Mouse (Mus musculus) brain, embryonic 14.5 days (tissue): ENCODE measurements around the gene Btrc.

ENCODE experiments used
- CTCF ChIP-seq: fragments of 200-500 bp; IDR thresholded peaks from 2 replicates; pipeline ENCODE4 v1.5.1; 2012; ENCODE audit warnings: inconsistent platforms, mild to moderate bottlenecking, moderate library complexity, borderline replicate concordance; ENCODE audit not compliant: insufficient read depth, insufficient read length; ENCODE audit errors: extremely low read depth
- POLR2A ChIP-seq: fragments of 200-500 bp; IDR thresholded peaks from 2 replicates; pipeline ENCODE4 v1.6.1; 2012; ENCODE audit warnings: mild to moderate bottlenecking, inconsistent platforms, borderline replicate concordance; ENCODE audit not compliant: poor library complexity, insufficient read depth, insufficient read length, severe bottlenecking; ENCODE audit errors: extremely low read depth

DNA sequence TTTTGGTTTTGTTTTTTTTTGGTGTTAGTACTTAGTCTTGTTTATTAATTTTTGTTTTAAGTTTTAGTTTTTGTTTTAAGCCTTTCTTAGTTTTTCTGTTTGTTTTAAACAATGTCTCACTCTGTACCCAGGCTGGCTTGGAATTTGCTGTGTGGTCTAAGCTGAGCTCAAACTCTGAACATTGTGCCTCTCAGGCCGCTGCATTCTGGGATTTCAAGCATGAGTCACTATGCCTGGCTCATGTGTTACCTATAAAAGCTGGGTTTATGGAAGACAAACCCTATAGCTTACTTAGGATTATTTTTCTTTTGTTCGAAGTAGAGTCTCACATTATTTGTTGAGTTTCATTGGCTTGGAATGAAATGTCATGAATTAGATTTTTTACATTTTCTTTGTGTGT, 119.9 kb downstream of the Btrc start:
- TF ChIP-seq CTCF (no peak), POLR2A (no peak)
